Mouse (Mus musculus): ENCODE measurements around the gene Igf1r. TPM values are rescaled to one million over a fixed set of nuclear protein-coding genes. Genes with fewer than 3 reads are reported as not detected.

Igf1r gene
- polyA plus RNA-seq, 1 experiment from 2014 or later = 6.8 TPM

DNA sequence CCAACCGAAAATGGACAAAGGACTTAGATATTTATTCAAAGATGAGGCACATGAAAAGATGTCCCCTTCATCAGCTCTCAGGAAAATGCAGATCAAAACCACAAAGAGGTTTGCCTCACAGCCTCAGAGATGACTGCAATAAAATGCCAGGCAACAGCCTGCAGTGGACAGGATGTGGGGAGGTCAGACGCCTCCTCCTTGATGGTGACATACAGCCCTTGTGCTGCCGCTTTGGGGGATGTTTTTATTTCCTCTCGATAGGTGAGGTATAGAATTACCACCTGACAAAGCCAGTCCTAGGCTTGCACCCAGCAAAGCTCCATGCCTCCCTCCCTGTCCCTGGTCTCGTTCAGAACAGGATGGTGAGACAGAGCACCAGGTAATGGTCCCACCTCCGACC, 40.8 kb upstream of the Igf1r start:
- Histone ChIP-seq H3K4me1 (replicated peaks; ENCODE audit: control insufficient read depth, insufficient read depth) (no peaks in the 10 kb centered on the region), H3K36me3 (ENCODE audit: control insufficient read depth, insufficient read depth, low read length) (no peaks in the 10 kb centered on the region), H3K27me3 (ENCODE audit: control insufficient read depth, insufficient read depth, low read length) (no peaks in the 10 kb centered on the region), H3K4me3 (ENCODE audit: low read depth, low read length) (no peak overlapping the region), H3K27ac (replicated peaks) (0 out of 2 replicates have a peak overlapping the region, but pooled peaks have one; percentile 40), H3K4me2 (replicated peaks; ENCODE audit: low read depth) (no peak overlapping the region), H3K9me3 (ENCODE audit: control insufficient read depth, low read length) (no peaks in the 10 kb centered on the region), H3K9ac (ENCODE audit: low read length) (no peak overlapping the region)
- ATAC-seq (ENCODE audit: low FRiP score, low TSS enrichment) = no peak
- TF ChIP-seq EP300 (optimal IDR thresholded peaks at IDR 0.05) = no peak
- no peak for TF ChIP-seq CTCF (IDR thresholded peaks at IDR 0.05; ENCODE audit: low read depth)
- 53% methylated on average over 6 of the region's 6 CpGs for WGBS
- DNase-seq (ENCODE audit: low spot score) = no peak

DNA sequence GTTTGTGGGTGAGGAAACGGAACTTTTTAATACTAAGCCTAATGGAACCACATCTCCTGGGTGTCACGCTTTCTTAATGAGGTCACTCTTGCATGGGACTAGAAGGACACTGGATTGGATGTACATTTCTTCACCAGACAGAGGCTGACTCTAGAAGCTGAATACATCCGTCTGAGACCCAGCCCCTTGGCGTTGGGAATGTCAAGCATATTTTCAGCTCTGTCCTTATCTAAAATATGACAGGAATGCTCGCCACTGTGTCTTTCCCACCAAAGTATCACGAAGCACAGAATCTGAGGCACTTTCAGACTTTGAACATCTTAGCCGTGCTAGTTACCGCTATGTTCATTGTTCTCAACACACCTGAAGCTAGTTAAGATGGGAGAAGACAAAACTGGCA, 35.7 kb upstream of the Igf1r start:
- 59% methylated on average over 8 of the region's 8 CpGs for WGBS
- DNase-seq (ENCODE audit: low spot score) (no peak), ATAC-seq (ENCODE audit: low FRiP score, low TSS enrichment) (no peak)
- Histone ChIP-seq H3K4me3 (ENCODE audit: low read depth, low read length) (no peak overlapping the region), H3K4me1 (replicated peaks; ENCODE audit: control insufficient read depth, insufficient read depth) (no peaks in the 10 kb centered on the region), H3K9ac (ENCODE audit: low read length) (no peak overlapping the region), H3K36me3 (ENCODE audit: control insufficient read depth, insufficient read depth, low read length) (no peaks in the 10 kb centered on the region), H3K9me3 (ENCODE audit: control insufficient read depth, low read length) (no peaks in the 10 kb centered on the region), H3K27ac (replicated peaks) (no peak overlapping the region), H3K27me3 (ENCODE audit: control insufficient read depth, insufficient read depth, low read length) (no peaks in the 10 kb centered on the region), H3K4me2 (replicated peaks; ENCODE audit: low read depth) (no peak overlapping the region)
- no peak for TF ChIP-seq EP300 (optimal IDR thresholded peaks at IDR 0.05)
- TF ChIP-seq CTCF (IDR thresholded peaks at IDR 0.05; ENCODE audit: low read depth) = no peak

DNA sequence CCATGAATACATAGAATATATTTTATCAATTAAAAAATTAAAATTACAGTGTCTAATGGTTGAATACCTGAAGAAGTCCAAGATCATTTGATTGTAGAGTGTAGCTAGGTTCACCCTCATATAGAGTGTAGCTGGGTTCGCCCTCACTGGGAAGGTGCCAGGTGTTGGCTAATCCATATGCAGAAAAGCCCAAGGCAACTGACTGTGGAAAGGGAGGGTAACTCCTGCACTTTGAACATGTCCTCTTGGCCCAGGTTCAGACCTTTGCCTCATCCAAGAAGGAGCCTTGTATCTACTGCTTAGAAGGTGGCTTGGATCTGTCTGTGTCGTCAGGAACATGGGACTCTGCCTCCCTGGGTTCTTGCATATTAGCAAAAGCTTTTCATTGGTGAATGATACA, 34.9 kb upstream of the Igf1r start:
- no peaks in the 10 kb centered on the region for H3K4me1 ChIP-seq (replicated peaks; ENCODE audit: control insufficient read depth, insufficient read depth)
- H3K27me3 ChIP-seq (ENCODE audit: control insufficient read depth, insufficient read depth, low read length) = no peaks in the 10 kb centered on the region
- no peak overlapping the region for H3K4me2 ChIP-seq (replicated peaks; ENCODE audit: low read depth)
- WGBS = 81% methylated on average over 2 of the region's 2 CpGs
- ATAC-seq (ENCODE audit: low FRiP score, low TSS enrichment) (no peak), DNase-seq (ENCODE audit: low spot score) (no peak)
- H3K4me3 ChIP-seq (ENCODE audit: low read depth, low read length) = no peak overlapping the region
- H3K27ac ChIP-seq (replicated peaks) = no peak overlapping the region
- no peak overlapping the region for H3K9ac ChIP-seq (ENCODE audit: low read length)
- TF ChIP-seq EP300 (optimal IDR thresholded peaks at IDR 0.05) (no peak), CTCF (IDR thresholded peaks at IDR 0.05; ENCODE audit: low read depth) (no peak)
- no peaks in the 10 kb centered on the region for H3K9me3 ChIP-seq (ENCODE audit: control insufficient read depth, low read length)
- H3K36me3 ChIP-seq (ENCODE audit: control insufficient read depth, insufficient read depth, low read length) = no peaks in the 10 kb centered on the region

DNA sequence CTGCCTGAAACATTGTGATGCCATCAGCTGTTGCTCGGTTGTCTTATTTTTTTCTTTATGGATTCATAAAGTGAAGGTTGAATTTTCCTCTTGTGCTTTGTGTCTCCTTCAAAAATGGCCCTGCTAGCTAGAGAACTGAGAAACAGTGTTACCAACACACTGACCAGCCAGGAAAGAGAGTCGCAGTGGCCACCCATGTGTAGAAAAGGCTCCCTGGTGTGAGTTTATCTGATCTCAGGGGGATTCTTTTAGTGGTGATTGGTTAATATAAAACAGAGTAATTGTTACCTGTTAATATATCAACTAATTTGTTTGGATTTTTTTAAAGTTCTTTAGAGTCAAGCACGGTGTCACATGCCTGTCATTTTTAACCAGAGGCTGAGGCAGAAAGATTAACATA, 33.2 kb upstream of the Igf1r start:
- WGBS = 52% methylated on average over 3 of the region's 3 CpGs
- Histone ChIP-seq H3K27ac (replicated peaks) (no peak overlapping the region), H3K9ac (ENCODE audit: low read length) (no peak overlapping the region), H3K9me3 (ENCODE audit: control insufficient read depth, low read length) (no peaks in the 10 kb centered on the region), H3K4me3 (ENCODE audit: low read depth, low read length) (no peak overlapping the region), H3K4me2 (replicated peaks; ENCODE audit: low read depth) (no peak overlapping the region), H3K27me3 (ENCODE audit: control insufficient read depth, insufficient read depth, low read length) (no peaks in the 10 kb centered on the region), H3K36me3 (ENCODE audit: control insufficient read depth, insufficient read depth, low read length) (no peaks in the 10 kb centered on the region), H3K4me1 (replicated peaks; ENCODE audit: control insufficient read depth, insufficient read depth) (no peaks in the 10 kb centered on the region)
- no peak for DNase-seq (ENCODE audit: low spot score)
- TF ChIP-seq EP300 (optimal IDR thresholded peaks at IDR 0.05) = no peak
- no peak for TF ChIP-seq CTCF (IDR thresholded peaks at IDR 0.05; ENCODE audit: low read depth)
- no peak for ATAC-seq (ENCODE audit: low FRiP score, low TSS enrichment)

DNA sequence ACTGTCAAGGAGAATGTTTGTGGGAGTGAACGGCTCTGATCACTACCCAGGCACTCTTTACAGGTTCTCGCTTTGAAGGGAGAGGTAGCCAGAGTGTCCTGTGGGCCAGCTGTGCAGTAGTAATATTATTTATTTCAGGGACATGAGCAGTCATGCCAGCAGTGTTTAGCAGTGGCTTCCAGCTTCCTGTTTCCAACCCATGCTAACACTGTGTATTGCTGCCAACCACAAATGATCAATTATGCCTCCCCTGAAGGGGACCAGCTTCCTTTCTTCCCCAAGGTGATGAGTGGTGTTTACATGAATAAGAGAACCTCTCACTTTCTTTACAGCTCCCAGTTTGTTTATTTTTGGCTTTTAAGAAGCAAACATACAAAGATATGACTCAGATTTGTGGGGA, 28.4 kb upstream of the Igf1r start:
- TF ChIP-seq EP300 (optimal IDR thresholded peaks at IDR 0.05) (no peak), CTCF (IDR thresholded peaks at IDR 0.05; ENCODE audit: low read depth) (no peak)
- WGBS = 23% methylated on average over 2 of the region's 2 CpGs
- ATAC-seq (ENCODE audit: low FRiP score, low TSS enrichment) (no peak), DNase-seq (ENCODE audit: low spot score) (no peak)
- Histone ChIP-seq H3K36me3 (ENCODE audit: control insufficient read depth, insufficient read depth, low read length) (no peaks in the 10 kb centered on the region), H3K9ac (ENCODE audit: low read length) (no peak overlapping the region), H3K4me3 (ENCODE audit: low read depth, low read length) (no peak overlapping the region), H3K4me1 (replicated peaks; ENCODE audit: control insufficient read depth, insufficient read depth) (no peaks in the 10 kb centered on the region), H3K4me2 (replicated peaks; ENCODE audit: low read depth) (no peak overlapping the region), H3K9me3 (ENCODE audit: control insufficient read depth, low read length) (no peaks in the 10 kb centered on the region), H3K27ac (replicated peaks) (no peak overlapping the region), H3K27me3 (ENCODE audit: control insufficient read depth, insufficient read depth, low read length) (peaks cover 2% of the 10 kb centered on the region; the same call in 1 of the 2 replicates)

DNA sequence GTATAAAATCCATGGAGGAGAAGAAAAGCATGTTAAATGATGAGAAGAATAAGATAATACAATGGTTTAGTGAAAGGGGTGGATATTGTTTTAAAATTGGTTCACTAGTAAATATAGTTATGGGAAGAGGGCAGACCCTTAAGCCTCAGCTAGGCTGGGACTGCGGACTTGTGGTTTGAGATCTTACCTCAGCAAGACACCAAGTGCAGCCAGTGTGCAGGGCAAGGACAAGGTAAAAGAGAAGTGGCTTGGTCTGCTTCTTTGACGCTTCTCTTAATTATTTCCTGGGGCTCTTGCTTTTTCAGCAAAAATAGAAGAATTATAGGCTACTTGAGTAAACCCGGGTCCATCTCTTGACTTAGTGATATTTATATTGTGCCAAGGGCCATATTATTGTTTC, 22.5 kb upstream of the Igf1r start:
- DNase-seq (ENCODE audit: low spot score) (no peak), ATAC-seq (ENCODE audit: low FRiP score, low TSS enrichment) (no peak)
- Histone ChIP-seq H3K4me1 (replicated peaks; ENCODE audit: control insufficient read depth, insufficient read depth) (no peaks in the 10 kb centered on the region), H3K9me3 (ENCODE audit: control insufficient read depth, low read length) (no peaks in the 10 kb centered on the region), H3K27ac (replicated peaks) (no peak overlapping the region), H3K4me3 (ENCODE audit: low read depth, low read length) (no peak overlapping the region), H3K27me3 (ENCODE audit: control insufficient read depth, insufficient read depth, low read length) (peaks cover 2% of the 10 kb centered on the region; the same call in 1 of the 2 replicates), H3K9ac (ENCODE audit: low read length) (no peak overlapping the region), H3K4me2 (replicated peaks; ENCODE audit: low read depth) (no peak overlapping the region), H3K36me3 (ENCODE audit: control insufficient read depth, insufficient read depth, low read length) (no peaks in the 10 kb centered on the region)
- TF ChIP-seq CTCF (IDR thresholded peaks at IDR 0.05; ENCODE audit: low read depth) (no peak), EP300 (optimal IDR thresholded peaks at IDR 0.05) (no peak)
- WGBS = 74% methylated on average over 3 of the region's 3 CpGs
